Mouse (Mus musculus) G1E (cell line): ENCODE data around the gene Mamdc4. TPM values are rescaled to one million over a fixed set of nuclear protein-coding genes. Genes with fewer than 3 reads are reported as not detected.

Experiments used
- ATAC-seq: 2 replicates; pipeline ENCODE4 v1.8.0; 2016; ENCODE audit warnings: mild to moderate bottlenecking; ENCODE audit not compliant: insufficient number of reproducible peaks, poor library complexity, low FRiP score, severe bottlenecking; ENCODE audit errors: extremely low read depth
- DNase-seq: peaks from one replicate; pipeline ENCODE4 v3.0.0; 2012; ENCODE audit warnings: low spot score
- H3K27me3 ChIP-seq: 2 replicates; pipeline ENCODE4 v1.6.1; 2012; ENCODE audit warnings: mild to moderate bottlenecking, low read length, inconsistent platforms; ENCODE audit not compliant: insufficient read depth
- H3K36me3 ChIP-seq: replicated peaks from 2 replicates; pipeline ENCODE3; 2012; ENCODE audit warnings: mild to moderate bottlenecking, inconsistent platforms
- H3K4me1 ChIP-seq: 2 replicates; pipeline ENCODE4 v1.6.1; 2012; ENCODE audit warnings: low read depth, low read length, inconsistent platforms, mixed read lengths; ENCODE audit not compliant: insufficient read depth
- H3K4me3 ChIP-seq: 2 replicates; pipeline ENCODE4 v1.5.1; 2012; ENCODE audit warnings: low read depth, mild to moderate bottlenecking, inconsistent platforms, low read length, moderate library complexity, mixed read lengths
- H3K9me3 ChIP-seq: replicated peaks from 2 replicates; pipeline ENCODE4 v1.6.1; 2012; ENCODE audit warnings: inconsistent platforms
- CTCF ChIP-seq: IDR thresholded peaks from 2 replicates; pipeline ENCODE4 v1.5.1; 2012; ENCODE audit warnings: low read depth, low read length, inconsistent platforms, mixed read lengths
- GATA1 ChIP-seq: IDR thresholded peaks from 2 replicates; pipeline ENCODE4 v1.6.1; 2012; ENCODE audit warnings: borderline replicate concordance, low read length, inconsistent platforms, mixed read lengths
- GATA2 ChIP-seq: IDR thresholded peaks from 2 replicates; pipeline ENCODE4 v1.6.1; 2012; ENCODE audit warnings: low read depth, low read length, inconsistent platforms, borderline replicate concordance
- POLR2AphosphoS5 ChIP-seq: IDR thresholded peaks from 2 replicates; pipeline ENCODE4 v1.6.1; 2012; ENCODE audit warnings: low read depth, low read length, inconsistent platforms; ENCODE audit not compliant: insufficient replicate concordance
- TAL1 ChIP-seq: conservative IDR thresholded peaks from 2 replicates; pipeline ENCODE4 v1.6.1; 2012; ENCODE audit warnings: low read depth, low read length, inconsistent platforms, mixed read lengths
- polyA plus RNA-seq: library from polyadenylated mRNA; stranded (reverse); fragments of >175 nt; gene quantifications from 2 replicates; pipeline ENCODE4 v1.2.3, GENCODE M21; 2012
- total RNA-seq, 2 experiments: library from RNA; stranded (forward) in 1 of 2; stranded (reverse) in 1 of 2; fragments of 200-1000 nt in 1 of 2; fragments of >200 nt in 1 of 2; fragmentation: Nextera tagmentation in 1 of 2; gene quantifications; 2 replicates each; pipeline ENCODE4 v1.2.3; 2014 to 2017

Mamdc4 gene
- total and polyA plus RNA-seq, 3 experiments = 1.4 to 4.3 (median 1.9) TPM

DNA sequence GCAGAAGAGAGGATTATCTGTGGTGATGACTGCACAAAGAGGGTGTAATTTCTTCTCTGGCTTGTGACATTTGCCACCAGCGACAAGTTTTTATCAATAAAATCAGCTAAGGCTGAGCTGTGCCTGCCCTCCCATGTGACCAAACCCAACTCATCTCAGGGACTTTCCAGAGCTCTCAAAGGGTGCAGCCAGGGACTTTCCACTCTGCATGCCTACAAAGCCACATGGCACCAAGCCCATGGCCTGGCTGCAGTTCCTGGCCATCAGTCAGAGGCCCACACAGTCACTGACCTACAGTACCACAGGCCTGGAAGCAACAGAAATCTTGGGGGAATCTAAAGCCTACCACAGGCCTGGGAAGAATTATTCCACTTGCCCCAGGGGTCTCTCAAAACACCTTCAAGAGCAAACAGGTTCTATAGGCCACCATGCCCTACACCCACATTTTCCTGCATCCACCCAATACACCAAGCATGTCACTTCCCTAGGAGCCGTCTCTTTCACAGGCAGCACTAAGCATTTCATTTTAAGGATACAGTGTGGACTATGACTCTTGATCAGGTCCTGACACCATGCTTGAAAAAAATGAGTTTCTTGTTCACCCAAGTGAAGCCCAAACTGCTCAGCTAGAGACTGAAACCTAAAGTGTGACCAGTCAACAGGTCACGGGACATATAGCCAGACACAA is 40.3 kb downstream of the Mamdc4 start:
- ATAC-seq (no peak), DNase-seq (no peak)
- H3K36me3 ChIP-seq = peaks cover 94% of the 10 kb centered on the region

DNA sequence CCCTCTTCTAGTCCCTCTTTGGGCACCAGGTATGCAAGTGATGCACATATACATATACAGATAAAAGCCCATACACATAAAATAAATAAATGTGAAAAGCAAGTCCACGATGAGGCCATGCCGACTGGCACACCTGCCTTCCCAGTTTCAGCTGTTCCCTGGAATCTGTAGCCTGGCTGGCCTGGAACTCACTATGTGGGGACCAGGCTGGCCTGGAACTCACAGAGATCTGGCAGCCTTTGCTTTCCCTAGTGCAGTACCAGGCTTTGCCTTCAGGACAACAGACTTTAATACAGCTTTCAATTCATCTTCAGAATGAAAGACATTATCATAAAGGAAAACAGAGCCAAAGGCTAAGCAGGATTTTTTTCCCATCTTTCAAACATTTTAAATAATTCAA is 40.9 kb downstream of the Mamdc4 start:
- TF ChIP-seq POLR2AphosphoS5 (no peak), GATA2 (no peak), TAL1 (no peak), CTCF (no peak)
- peaks cover 14% of the 10 kb centered on the region for H3K4me1 ChIP-seq
- H3K4me3 ChIP-seq = no peak overlapping the region
- no peaks in the 10 kb centered on the region for H3K27me3 ChIP-seq
- DNase-seq = no peak
- no peaks in the 10 kb centered on the region for H3K9me3 ChIP-seq
- ATAC-seq = no peak
- peaks cover 94% of the 10 kb centered on the region for H3K36me3 ChIP-seq

More for the DNA sequence above, 40.3 kb downstream of the Mamdc4 start:
- Histone ChIP-seq H3K9me3 (no peaks in the 10 kb centered on the region), H3K4me3 (no peak overlapping the region), H3K27me3 (no peaks in the 10 kb centered on the region), H3K4me1 (peaks cover 14% of the 10 kb centered on the region)
- no peak for TF ChIP-seq POLR2AphosphoS5
- no peak for TF ChIP-seq GATA2
- TF ChIP-seq TAL1 = no peak
- TF ChIP-seq CTCF = no peak
- no peak for TF ChIP-seq GATA1

DNA sequence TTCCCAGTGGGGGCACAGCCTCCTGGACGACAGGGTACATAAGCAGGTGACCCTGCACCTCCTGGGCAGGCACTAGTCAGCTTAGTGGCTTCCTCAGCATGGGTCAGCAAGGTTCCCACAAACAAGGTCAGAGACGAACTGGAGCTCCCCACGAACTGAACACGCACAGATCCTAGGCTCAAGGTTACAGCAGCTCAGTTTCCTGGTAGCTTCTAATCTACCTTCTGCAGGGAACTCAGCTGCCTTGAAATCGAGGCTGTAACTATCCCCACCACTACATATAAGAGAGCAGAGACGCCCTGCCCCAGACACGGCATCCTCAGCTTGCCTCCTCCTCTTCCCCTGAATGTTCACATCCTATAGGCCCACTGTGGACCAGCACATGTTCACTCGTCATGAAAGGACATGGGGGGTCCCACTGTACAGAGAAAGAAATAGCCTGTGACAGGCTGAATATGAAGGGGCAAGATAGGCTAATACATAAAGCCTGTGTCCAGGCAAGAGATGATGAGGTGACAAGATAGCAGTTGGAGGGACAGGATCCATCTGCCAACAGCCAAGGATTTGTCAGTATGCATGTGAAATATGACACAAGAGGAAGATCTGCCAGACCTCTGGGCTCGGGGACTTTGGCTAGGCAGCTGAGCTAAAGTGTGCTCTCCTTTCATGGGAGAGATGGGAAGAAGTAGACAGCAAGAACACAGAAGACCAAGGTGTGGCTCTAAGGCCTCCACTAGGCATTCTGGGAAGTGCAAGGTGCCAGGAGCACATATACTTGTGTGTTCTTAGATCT is 47.9 kb downstream of the Mamdc4 start:
- Histone ChIP-seq H3K27me3 (no peaks in the 10 kb centered on the region), H3K9me3 (no peaks in the 10 kb centered on the region), H3K4me1 (no peaks in the 10 kb centered on the region), H3K4me3 (no peak overlapping the region), H3K36me3 (peaks cover 98% of the 10 kb centered on the region)
- ATAC-seq = no peak
- no peak for DNase-seq
- TF ChIP-seq CTCF = no peak
- TF ChIP-seq TAL1 = no peak
- no peak for TF ChIP-seq GATA1
- no peak for TF ChIP-seq GATA2
- no peak for TF ChIP-seq POLR2AphosphoS5

Other genes with a start within 250 kb of the Mamdc4 start
Only the 20 nearest of the 34 such genes appear.
- gene Clic3, start 118.0 kb downstream of the Mamdc4 start, total RNA-seq (2014; fragmentation: Nextera tagmentation) = not detected in 2 replicates
- gene Clic3, start 118.0 kb downstream of the Mamdc4 start, total RNA-seq (2017) = 0.22 TPM in 1 of 2 replicates, not detected in the other
- not detected in 2 replicates for gene Clic3, start 118.0 kb downstream of the Mamdc4 start, polyA plus RNA-seq
- 16.3 and 23.2 TPM in 2 replicates for gene Paxx, start 113.8 kb downstream of the Mamdc4 start, total RNA-seq (2014; fragmentation: Nextera tagmentation)
- gene Paxx, start 113.8 kb downstream of the Mamdc4 start, total RNA-seq (2017) = 14.2 and 17.8 TPM in 2 replicates
- 43.4 and 47.0 TPM in 2 replicates for gene Paxx, start 113.8 kb downstream of the Mamdc4 start, polyA plus RNA-seq
- not detected in 2 replicates for gene Ptgds, start 104.8 kb downstream of the Mamdc4 start, total RNA-seq (2014; fragmentation: Nextera tagmentation)
- gene Ptgds, start 104.8 kb downstream of the Mamdc4 start, total RNA-seq (2017) = 0.44 TPM in 1 of 2 replicates, not detected in the other
- not detected in 2 replicates for gene Ptgds, start 104.8 kb downstream of the Mamdc4 start, polyA plus RNA-seq
- gene Lcn12, start 80.9 kb downstream of the Mamdc4 start, total RNA-seq (2014; fragmentation: Nextera tagmentation) = not detected in 2 replicates
- gene Lcn12, start 80.9 kb downstream of the Mamdc4 start, total RNA-seq (2017) = not detected in 2 replicates
- not detected in 2 replicates for gene Lcn12, start 80.9 kb downstream of the Mamdc4 start, polyA plus RNA-seq
- gene Fbxw5, start 74.1 kb downstream of the Mamdc4 start, total RNA-seq (2014; fragmentation: Nextera tagmentation) = 48.3 and 57.9 TPM in 2 replicates
- 21.1 and 24.7 TPM in 2 replicates for gene Fbxw5, start 74.1 kb downstream of the Mamdc4 start, total RNA-seq (2017)
- 17.1 and 35.5 TPM in 2 replicates for gene Fbxw5, start 74.1 kb downstream of the Mamdc4 start, polyA plus RNA-seq
- gene C8g, start 73.1 kb downstream of the Mamdc4 start, total RNA-seq (2014; fragmentation: Nextera tagmentation) = 3.4 and 4.4 TPM in 2 replicates
- 2.2 and 3.3 TPM in 2 replicates for gene C8g, start 73.1 kb downstream of the Mamdc4 start, total RNA-seq (2017)
- 0.10 and 0.21 TPM in 2 replicates for gene C8g, start 73.1 kb downstream of the Mamdc4 start, polyA plus RNA-seq
- gene Traf2, start 27.9 kb downstream of the Mamdc4 start, total RNA-seq (2014; fragmentation: Nextera tagmentation) = 7.1 and 7.9 TPM in 2 replicates
- 18.1 and 19.1 TPM in 2 replicates for gene Traf2, start 27.9 kb downstream of the Mamdc4 start, total RNA-seq (2017)
- gene Traf2, start 27.9 kb downstream of the Mamdc4 start, polyA plus RNA-seq = 5.4 and 7.8 TPM in 2 replicates
- 102 and 126 TPM in 2 replicates for gene Edf1, start 17.0 kb downstream of the Mamdc4 start, total RNA-seq (2014; fragmentation: Nextera tagmentation)
- 91.0 and 109 TPM in 2 replicates for gene Edf1, start 17.0 kb downstream of the Mamdc4 start, total RNA-seq (2017)
- gene Edf1, start 17.0 kb downstream of the Mamdc4 start, polyA plus RNA-seq = 570 and 701 TPM in 2 replicates
- gene Phpt1, start 379 bp upstream of the Mamdc4 start, total RNA-seq (2014; fragmentation: Nextera tagmentation) = 1.4 and 2.1 TPM in 2 replicates
- gene Phpt1, start 379 bp upstream of the Mamdc4 start, total RNA-seq (2017) = 7.1 and 12.5 TPM in 2 replicates
- gene Phpt1, start 379 bp upstream of the Mamdc4 start, polyA plus RNA-seq = 6.5 and 9.5 TPM in 2 replicates
- gene Ajm1, start 6.9 kb upstream of the Mamdc4 start, total RNA-seq (2014; fragmentation: Nextera tagmentation) = 0.63 and 1.1 TPM in 2 replicates
- 0.05 TPM in 1 of 2 replicates, not detected in the other for gene Ajm1, start 6.9 kb upstream of the Mamdc4 start, total RNA-seq (2017)
- 0.32 and 0.35 TPM in 2 replicates for gene Ajm1, start 6.9 kb upstream of the Mamdc4 start, polyA plus RNA-seq
- gene Rabl6, start 33.7 kb upstream of the Mamdc4 start, total RNA-seq (2014; fragmentation: Nextera tagmentation) = 73.4 and 74.9 TPM in 2 replicates
- gene Rabl6, start 33.7 kb upstream of the Mamdc4 start, total RNA-seq (2017) = 41.5 and 43.2 TPM in 2 replicates
- gene Rabl6, start 33.7 kb upstream of the Mamdc4 start, polyA plus RNA-seq = 79.9 and 82.4 TPM in 2 replicates
- gene Ccdc183, start 42.8 kb upstream of the Mamdc4 start, total RNA-seq (2014; fragmentation: Nextera tagmentation) = not detected in 2 replicates
- gene Ccdc183, start 42.8 kb upstream of the Mamdc4 start, total RNA-seq (2017) = 0.05 TPM in 1 of 2 replicates, not detected in the other
- gene Ccdc183, start 42.8 kb upstream of the Mamdc4 start, polyA plus RNA-seq = not detected in 2 replicates
- not detected in 2 replicates for gene Tmem141, start 47.2 kb upstream of the Mamdc4 start, total RNA-seq (2014; fragmentation: Nextera tagmentation)
- gene Tmem141, start 47.2 kb upstream of the Mamdc4 start, total RNA-seq (2017) = not detected in 2 replicates
- gene Tmem141, start 47.2 kb upstream of the Mamdc4 start, polyA plus RNA-seq = not detected in 2 replicates
- not detected in 2 replicates for gene Fcna, start 53.2 kb upstream of the Mamdc4 start, total RNA-seq (2014; fragmentation: Nextera tagmentation)
- gene Fcna, start 53.2 kb upstream of the Mamdc4 start, total RNA-seq (2017) = not detected in 2 replicates
- not detected in 2 replicates for gene Fcna, start 53.2 kb upstream of the Mamdc4 start, polyA plus RNA-seq
- not detected in 2 replicates for gene Lcn8, start 78.3 kb upstream of the Mamdc4 start, total RNA-seq (2014; fragmentation: Nextera tagmentation)
- gene Lcn8, start 78.3 kb upstream of the Mamdc4 start, total RNA-seq (2017) = not detected in 2 replicates
- not detected in 2 replicates for gene Lcn8, start 78.3 kb upstream of the Mamdc4 start, polyA plus RNA-seq
- not detected in 2 replicates for gene Lcn5, start 83.1 kb upstream of the Mamdc4 start, total RNA-seq (2014; fragmentation: Nextera tagmentation)
- not detected in 2 replicates for gene Lcn5, start 83.1 kb upstream of the Mamdc4 start, total RNA-seq (2017)
- gene Lcn5, start 83.1 kb upstream of the Mamdc4 start, polyA plus RNA-seq = not detected in 2 replicates
- gene Lcn6, start 101.9 kb upstream of the Mamdc4 start, total RNA-seq (2014; fragmentation: Nextera tagmentation) = not detected in 2 replicates
- not detected in 2 replicates for gene Lcn6, start 101.9 kb upstream of the Mamdc4 start, total RNA-seq (2017)
- not detected in 2 replicates for gene Lcn6, start 101.9 kb upstream of the Mamdc4 start, polyA plus RNA-seq
- not detected in 2 replicates for gene Lcn10, start 107.9 kb upstream of the Mamdc4 start, total RNA-seq (2014; fragmentation: Nextera tagmentation)
- 0.17 TPM in 1 of 2 replicates, not detected in the other for gene Lcn10, start 107.9 kb upstream of the Mamdc4 start, total RNA-seq (2017)
- gene Lcn10, start 107.9 kb upstream of the Mamdc4 start, polyA plus RNA-seq = not detected in 2 replicates
- gene Obp2a, start 125.2 kb upstream of the Mamdc4 start, total RNA-seq (2014; fragmentation: Nextera tagmentation) = not detected in 2 replicates
- gene Obp2a, start 125.2 kb upstream of the Mamdc4 start, total RNA-seq (2017) = not detected in 2 replicates
- not detected in 2 replicates for gene Obp2a, start 125.2 kb upstream of the Mamdc4 start, polyA plus RNA-seq
- gene Bmyc, start 131.9 kb upstream of the Mamdc4 start, total RNA-seq (2014; fragmentation: Nextera tagmentation) = not detected in 2 replicates
- not detected in 2 replicates for gene Bmyc, start 131.9 kb upstream of the Mamdc4 start, total RNA-seq (2017)
- not detected in 2 replicates for gene Bmyc, start 131.9 kb upstream of the Mamdc4 start, polyA plus RNA-seq